Mouse (Mus musculus) heart, adult 8-10 months (tissue): Measurements from ENCODE around the gene Stx3. TPM values are rescaled to one million over a fixed set of nuclear protein-coding genes. Genes with fewer than 3 reads are reported as not detected.

ENCODE experiments used
- DNase-seq: peaks from one replicate; pipeline ENCODE4 v3.0.0; 2022; ENCODE audit warnings: low spot score
- total RNA-seq, 4 experiments: library from RNA; stranded (reverse); gene quantifications; 2 replicates each; pipeline ENCODE4 v1.2.4; 2022

Stx3 gene
- total RNA-seq, 4 experiments from 2014 or later, result 3.0 to 5.4 (median 3.4) TPM

DNA sequence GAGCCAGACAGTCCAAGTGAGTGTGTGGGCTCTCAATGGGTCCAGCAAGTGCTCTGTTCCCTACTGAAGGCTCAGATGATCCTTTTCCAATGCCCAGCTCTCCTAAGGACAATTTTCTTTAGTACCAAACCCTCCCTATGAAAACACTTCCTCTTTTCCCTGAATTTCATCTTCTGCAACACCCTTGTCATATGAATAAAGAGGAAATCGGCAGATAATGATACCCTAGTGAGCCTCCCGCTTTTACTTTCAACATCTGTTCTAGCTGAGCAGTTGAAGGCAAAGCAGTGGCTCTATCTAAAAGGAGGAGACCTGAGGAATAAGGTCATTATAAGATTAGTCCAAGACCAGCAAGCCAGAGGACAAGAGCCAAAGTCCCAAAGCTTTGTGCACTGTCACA lies 10.8 kb downstream of the Stx3 start:
- DNase-seq, result no peak

DNA sequence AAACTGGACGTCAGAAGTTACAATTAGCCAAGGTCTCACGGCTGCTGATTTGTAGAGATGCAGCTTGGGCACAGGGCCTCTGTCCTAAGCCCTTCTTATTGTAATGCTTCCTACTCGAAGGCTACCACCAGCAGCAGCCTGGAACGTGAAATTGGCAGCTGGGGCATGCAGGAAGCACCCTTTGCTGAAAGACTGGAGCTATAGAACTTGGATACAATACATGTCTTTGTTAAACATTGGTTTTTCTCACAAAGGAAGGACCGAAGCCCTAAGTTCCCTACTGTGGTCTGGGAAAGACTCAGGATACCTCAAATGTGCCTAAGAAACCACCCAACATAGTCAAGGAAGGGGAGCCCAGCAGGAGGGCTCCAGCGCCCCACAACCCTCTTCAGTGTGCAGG lies 11.4 kb downstream of the Stx3 start:
- DNase-seq, result no peak

DNA sequence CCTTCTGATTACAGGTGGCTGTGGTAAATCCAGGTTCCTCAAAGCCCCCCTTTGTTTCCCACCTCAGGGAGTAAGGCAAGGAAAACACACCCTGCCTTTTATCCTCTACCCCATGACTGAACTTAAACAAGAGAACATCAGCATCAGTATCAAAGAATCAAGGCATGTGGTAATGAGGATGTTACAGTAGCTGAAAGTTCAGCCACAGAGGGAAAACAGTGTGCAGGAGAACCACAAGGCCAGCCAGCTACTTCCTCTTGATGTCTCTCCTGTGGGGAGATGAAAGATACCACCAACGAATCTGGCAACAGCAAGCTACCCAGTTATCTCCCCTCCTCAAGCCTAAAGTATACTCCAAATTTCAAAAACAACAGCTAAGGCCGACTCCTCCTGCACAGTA lies 12.0 kb downstream of the Stx3 start:
- DNase-seq, result no peak

DNA sequence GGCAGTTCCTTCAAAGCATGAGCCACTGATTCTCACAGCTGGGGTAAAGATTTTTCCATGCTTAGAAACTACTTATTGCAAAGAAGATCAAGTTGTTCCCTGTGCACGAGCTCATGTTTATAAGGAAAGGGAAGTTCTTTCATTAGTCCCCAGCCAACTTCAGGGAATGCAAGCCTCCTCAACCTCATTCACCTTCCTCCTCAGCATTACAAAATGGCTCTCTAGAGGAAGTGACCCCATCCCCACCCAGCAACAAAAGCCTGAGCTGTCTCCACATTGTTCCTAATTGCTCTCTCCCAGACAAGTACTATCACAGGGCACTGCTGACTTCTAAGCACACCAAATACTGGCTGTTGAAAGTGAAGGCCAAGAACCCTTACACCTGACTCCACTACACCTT lies 14.8 kb downstream of the Stx3 start:
- peak; percentile 52 for DNase-seq

DNA sequence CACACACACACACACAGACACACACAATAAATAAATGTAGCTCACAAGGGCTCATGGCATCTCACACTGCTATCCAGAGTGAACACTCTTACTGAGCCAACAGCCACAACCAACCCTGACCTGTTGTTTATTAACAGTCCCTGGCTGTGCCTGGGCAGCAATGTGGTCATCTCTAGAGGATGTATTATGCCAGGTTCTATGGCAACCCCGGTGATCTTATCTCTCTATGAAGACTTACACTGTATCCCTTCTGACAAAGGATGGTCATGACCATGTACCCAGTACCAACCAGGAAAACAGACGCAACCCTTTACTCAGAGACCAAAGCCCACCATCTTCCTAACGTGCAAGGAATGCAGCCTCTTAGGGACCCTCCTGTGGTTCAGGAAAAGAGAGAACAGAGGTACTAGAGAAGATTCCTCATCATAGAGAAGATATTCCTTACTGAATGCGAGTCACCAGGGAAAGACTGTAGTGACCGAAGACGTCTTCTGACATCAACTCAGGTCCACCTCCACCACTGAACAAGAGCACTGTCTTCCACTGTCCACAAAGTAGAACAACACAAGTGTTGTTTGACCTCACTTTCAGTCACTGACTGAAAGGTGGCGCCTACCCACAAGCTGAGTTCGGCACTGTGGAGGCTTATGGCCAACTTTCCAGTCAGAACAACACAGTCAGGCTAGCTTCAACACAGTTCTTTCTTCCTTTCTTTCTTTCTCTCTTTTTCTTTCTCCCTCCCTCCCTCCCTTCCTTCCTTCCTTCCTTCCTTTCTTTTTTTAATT lies 18.5 kb downstream of the Stx3 start:
- DNase-seq, result no peak

DNA sequence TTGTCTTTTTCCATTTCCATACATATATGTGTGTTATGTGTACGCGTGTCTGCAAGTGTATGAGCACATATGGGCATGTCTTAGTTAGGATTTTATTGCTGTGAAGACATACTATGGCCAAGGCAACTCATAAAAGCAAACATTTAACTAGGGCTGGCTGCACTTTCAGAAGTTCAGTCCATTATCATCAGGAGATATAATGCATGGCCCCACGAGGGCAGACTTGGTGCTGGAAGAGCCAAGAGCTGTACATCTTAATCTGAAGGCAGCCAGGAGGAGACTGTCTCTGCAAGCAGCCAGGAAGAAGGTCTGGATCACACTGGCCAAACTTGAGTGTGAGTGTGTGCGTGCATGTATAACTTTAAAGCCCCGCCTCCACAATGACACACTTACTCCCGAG lies 24.8 kb downstream of the Stx3 start:
- no peak for DNase-seq

DNA sequence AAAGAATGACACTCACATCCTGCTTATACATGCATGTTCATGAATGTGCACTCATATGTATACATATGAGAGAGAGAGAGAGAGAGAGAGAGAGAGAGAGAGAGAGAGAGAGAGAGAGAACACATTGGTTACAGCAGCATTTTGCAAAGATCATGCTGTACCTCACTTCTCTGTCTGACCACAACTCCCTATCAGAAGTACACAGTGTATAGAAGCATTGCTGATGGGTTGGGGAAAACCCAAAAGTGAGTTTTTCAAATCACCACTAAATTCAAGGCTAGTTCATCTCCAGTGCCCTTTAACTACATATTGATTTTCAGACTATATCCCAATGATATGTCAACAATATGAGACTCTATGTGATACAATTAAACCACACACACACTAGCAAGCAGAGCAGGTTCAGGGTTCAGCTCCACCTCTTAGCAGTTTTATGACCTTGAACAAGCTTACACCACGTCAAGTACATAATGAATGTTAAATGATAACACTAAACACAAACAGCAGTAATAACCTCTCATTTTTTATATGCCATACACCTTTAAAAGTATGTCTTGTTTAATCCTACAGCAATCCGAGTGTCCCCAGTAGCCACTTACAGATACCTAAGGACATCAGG lies 25.4 kb downstream of the Stx3 start:
- DNase-seq, result no peak

DNA sequence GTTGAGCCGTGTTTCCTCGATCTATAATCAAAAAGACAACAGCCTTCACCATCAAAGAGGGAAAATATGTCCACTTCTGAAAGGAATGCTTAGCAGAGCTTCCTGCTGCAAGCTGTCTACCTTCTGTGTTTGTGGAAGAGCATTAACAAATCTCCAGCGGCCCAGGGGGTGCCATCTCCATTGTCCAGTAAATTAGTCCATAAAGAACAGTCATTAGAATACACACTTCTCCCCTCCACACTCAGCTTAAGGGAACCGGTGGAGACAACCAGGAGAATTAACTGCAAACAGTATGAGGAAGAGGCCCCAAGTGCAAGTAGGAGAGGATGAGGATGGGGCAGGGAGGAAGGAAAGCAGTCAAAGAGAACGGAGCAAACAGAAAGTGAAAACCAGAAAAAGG lies 27.4 kb downstream of the Stx3 start:
- DNase-seq, result no peak

DNA sequence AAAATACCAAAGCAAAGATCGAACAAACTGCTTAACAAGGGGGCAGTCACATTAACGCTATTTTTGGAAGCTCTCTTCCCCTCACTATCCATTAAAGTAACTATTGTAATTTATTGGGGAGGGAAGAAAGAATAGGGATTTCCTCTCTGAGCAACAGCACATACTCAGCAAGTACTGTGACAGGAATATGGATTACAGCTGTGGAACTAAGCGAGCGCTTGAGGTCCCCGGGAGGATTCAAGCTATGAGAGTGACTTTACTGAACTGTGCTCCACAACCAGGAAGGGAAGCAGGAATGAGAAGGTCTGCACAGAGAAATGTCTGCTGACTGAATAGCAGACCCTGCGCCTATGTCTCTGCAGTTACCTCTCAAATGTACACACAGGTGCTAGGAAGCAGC lies 30.3 kb downstream of the Stx3 start:
- DNase-seq, result no peak

DNA sequence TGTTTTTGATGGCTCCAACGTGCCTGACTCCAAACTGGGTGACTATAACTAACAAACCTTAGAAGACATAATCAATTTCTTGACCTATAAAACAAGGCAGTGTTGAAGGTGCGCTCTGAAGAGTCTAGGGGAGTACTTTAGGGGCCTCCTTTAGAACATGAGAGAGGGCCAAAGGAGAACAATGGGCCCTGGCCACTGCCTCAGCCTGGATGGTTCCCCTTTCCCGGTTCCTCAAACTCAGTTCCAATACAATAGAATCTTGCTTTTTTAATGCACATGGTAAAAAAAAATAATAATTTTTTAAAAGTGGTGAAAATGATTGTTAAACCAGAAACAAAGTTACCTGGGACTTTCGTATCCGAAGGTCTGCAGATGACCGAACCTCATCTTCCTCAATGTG lies 31.4 kb downstream of the Stx3 start:
- no peak for DNase-seq

DNA sequence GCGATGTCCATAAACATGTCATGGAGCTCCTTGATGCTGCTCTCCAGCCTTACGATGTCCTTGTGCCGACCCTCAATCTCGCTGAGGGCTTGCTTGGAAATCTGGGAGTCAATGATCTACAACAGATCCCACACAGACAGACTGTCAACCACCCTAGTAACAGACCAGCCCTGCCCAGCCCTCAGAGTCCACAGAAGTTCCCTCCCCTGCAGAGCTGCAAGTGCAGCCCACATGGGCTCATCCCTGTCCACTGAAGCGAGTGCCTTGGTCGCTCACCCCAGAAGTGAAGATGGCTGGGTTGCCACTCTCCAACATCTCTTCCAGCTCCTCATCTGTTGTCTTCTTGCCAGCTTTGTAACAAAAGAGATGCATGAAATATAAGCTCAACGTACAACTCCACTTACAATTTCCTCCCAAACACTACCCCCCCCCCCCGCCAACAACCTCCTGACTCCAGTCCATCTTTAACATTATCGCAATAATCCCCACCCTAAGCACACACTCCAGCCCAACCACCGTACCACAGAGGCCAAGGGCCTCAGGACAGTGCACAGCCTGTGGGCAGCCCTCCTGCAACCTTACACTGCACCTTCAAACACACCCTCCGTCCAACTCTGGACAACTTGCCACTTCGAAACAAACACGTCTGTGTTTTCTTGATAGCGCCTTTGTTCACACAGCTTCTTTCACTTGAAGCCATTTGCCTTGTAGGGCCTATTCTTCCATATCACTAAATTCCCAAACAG lies 33.6 kb downstream of the Stx3 start:
- DNase-seq, result no peak

DNA sequence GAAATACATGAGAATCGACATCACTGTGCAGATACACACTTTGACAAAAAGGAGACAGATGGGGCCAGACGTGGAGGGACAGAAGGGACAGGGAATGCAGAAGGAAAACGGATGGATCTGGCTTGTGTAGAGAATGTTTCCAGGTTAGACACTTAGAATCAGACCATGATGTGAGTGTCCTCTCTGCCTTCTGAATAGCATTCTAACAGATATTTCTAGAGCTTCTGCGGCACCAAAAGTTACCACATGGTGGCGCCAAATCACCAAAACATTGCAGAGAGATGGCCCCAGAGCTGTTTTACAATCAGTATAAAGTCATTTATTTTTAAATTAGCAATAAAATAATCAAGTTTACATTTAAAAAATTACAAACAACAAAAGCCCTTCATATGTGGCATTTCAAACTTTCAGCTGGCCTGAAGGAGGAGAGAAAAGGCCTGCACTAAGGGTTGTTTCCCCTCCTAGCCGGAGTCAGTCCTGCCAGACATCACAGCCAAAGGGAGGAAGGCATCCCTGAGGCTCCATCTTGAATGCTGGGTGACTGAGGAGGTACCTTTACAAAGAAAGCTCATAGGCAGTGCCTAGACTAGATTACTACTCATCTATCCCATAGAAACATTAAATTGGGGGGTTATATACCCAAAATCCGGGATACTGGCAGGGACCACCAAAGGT lies 41.9 kb downstream of the Stx3 start:
- DNase-seq, result peak; percentile 69

DNA sequence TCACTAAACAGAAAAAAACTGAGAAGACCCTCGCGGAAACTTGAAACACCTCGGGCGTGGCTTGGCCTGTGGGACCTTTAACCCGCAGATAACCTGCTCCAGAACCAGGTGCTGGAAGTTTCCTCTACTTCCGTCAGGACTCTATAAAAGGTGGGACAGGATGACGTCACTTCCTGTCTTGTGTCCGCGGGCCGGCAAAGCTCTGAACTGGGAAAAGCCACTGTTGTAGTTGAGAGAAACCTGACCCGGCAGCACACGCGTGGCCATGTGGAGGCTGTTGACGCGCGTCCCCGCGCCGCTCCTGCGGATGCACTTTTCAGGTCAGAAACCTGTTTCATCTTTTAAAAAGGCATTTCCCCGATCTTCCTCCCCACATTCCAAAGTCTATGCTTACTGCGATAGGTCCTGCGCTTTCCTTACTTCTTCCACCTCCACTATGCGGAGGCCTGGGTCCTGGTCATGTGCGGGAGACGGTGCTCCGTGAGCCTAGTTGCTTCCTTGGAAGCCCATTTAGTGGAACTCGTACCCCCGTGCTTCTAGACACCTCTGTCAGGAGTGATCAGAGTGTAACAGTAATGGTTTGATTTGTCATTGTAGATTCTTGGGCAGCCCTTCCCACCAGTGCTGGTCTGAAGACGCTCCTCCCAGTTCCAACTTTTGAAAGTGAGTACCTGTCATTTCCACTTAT lies 48.9 kb downstream of the Stx3 start, which contains the start of gene Mrpl16:
TSS of gene Mrpl16 (plus strand) at position 187 of the 688 bp plus-strand sequence.
- DNase-seq, result peak; percentile 89

DNA sequence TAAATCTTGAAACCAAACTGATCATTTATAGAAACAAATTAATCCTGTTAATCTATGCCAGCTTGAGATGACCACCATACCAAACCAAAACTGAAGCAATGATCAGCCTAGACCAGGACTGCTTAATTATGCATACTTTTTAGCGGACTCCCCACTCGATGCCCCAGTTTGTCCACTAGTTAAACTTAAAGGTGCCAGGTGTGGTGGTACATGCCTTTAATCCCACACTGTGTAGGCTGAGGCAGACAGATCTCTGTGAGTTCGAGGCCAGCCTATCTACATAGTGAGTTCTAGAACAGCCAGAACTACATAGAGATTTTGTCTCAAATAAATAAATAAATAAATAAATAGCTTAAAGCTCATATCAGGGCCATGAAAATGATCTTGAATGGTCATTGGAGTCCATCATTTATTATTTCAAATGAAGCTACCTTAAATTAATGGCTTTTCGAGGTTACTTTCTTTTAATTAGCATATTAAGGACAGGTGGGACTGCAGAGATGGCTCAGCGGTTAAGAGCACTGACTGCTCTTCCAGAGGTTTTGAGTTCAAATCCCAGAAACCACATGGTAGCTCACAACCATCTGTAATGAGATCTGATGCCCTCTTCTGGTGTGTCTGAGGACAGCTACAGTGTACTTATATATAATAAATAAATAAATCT lies 49.8 kb downstream of the Stx3 start:
- no peak for DNase-seq

DNA sequence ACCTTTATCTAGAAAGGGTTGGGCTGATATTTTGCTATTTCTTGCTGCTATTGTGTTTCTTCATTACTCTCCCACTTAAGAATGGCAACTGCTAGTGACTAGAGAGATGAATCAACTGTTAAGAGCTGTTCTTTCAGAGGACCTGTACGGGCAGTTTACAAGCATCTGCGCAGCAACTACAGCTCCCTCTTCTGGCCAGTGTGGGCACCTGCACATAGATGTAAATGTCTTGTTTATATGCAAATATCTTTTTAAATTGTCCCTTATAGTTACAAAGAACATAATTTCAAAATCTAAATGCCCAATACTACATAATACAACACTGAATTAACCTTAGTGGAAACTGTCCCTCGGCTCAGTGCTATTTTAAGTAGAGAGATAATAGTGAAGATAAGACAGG lies 51.0 kb downstream of the Stx3 start:
- no peak for DNase-seq

DNA sequence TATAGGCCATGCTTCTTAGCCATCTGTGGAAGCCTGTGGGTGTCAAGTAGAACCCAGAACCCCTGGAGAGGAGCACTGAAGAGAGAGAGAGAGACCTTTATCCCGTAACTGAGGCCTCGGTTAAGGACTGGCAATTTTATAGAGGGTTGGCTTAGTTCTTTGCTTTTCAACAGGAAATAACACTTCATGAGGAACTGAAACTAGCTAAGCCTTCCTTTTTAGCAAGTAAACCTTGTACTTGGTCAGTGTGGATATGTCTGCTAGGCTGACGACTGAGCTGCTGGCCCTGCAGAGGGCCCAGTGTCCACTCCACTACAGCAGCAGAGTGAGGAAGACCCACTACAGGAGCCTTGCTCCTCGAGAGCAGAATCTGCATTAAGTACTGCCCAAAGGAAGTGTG lies 52.8 kb downstream of the Stx3 start:
- DNase-seq, result no peak

DNA sequence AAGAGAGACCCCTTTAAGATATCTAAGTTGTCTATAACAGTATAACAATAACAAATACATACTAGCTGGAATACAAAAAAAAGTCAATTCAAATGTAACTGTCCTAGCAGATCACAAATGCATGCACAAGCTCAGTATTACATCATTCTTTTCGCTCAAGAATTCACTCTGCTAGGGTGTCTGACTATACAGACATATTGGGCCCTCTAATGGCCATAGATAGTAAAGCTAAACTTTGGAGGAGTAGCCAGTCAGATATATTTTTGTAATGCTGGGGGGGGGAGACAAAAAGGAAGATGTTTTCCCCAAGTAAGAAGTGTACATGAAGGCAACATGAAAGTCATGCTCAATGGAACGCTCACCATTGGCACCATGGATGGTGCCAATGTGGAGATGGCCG lies 54.1 kb downstream of the Stx3 start:
- no peak for DNase-seq

DNA sequence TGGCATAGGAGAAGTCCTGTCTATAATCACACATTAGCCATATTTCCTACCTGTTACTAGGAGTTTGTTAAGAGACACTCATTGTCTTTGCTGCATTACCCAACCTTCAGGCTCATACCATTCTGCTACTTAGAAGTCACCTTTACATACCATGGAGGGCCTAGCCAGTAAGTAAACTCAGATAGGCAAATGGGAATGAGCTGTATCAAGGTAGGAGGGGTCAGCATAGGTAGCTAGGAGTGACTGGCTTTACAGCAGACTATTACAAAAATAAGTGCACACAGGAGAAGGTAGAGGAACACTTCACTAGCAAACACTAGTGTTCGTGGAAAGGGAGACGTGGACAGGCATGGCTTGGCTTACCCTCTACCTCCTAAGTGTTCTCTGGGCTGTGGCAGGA lies 71.9 kb downstream of the Stx3 start, which contains the start of gene Gif:
TSS of gene Gif (plus strand) at position 257 of the 400 bp plus-strand sequence.
- DNase-seq, result no peak

DNA sequence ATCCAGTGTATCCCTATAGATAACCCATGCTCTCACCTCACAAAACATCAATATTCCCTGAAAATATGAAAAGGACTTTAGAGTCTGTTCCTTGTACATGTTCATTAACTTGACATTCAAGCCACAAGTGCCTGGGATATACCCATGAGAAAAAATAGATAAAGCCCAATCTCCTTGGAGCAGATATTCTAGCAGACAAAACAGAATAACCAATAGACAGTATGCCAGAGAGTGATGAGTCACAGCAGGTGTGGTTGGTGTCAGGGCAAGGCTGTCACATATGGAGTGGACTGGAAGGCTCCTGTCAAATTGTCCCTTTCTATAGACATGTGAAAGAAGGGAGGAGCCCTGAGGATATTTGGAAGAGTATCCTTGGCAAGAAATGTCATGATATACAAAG lies 73.5 kb downstream of the Stx3 start:
- DNase-seq, result no peak

DNA sequence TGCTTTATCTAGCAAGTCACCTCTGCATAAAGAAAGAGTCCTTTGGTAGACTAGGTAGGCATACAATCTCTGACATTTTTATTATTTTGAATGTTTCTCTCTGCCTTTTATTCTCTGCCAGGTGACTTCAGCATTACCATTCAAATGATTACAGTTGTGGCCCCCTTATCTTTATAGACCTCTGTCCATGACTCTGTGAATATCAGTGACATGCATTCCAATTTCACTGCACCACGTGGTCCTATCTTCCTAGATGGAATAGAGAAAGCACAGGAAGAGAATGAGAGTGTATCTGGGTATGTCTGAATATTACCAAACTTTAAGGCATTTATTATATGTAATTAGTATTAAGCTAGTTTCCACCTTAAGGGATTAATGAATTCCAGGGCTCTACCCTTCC lies 82.7 kb downstream of the Stx3 start:
- no peak for DNase-seq

DNA sequence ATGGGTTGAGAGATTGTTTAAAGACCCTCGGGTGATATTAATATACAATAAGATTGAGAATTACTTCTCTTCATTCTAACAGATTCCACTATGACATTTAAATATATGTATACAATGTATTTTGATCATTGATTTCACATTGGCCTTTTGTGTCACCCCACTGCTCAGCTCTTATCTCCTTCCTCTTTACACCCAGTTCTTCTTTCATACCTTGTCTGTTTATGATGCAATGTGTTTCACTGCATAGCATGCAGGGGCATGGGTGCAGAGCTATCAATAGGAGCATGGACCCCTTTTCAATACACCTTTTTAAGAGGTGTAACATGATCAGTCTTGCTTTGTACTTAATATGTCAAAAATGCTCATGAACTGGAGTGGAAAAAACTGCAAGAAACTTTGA lies 88.9 kb downstream of the Stx3 start:
- no peak for DNase-seq
